Mouse (Mus musculus) stomach, postnatal 0 days (tissue): ENCODE measurements at regions not wholly inside any gene's neighbourhood (a gene's known extent, or its start where the extent isn't known, plus 50 kb on each side); places are given as distances from the start of the nearest gene placed in this dataset.

Experiments
- ATAC-seq: fragments of 200-750 bp; cut with Nextera tagmentation; 2 replicates; pipeline ENCODE4 v1.8.0; 2017; ENCODE audit not compliant: low FRiP score, low TSS enrichment
- DNase-seq: peaks from one replicate; pipeline ENCODE4 v3.0.0-alpha.2; 2016; ENCODE audit warnings: low spot score
- H3K27ac ChIP-seq: fragments of 300-500 bp; sonication (generic); replicated peaks from 2 replicates; pipeline ENCODE4 v1.5.1; 2014; ENCODE audit warnings: mild to moderate bottlenecking, control low read depth
- H3K27me3 ChIP-seq: fragments of 300-500 bp; sonication (generic); 2 replicates; pipeline ENCODE4 v1.6.1; 2014; ENCODE audit warnings: low read length; ENCODE audit not compliant: control insufficient read depth, insufficient read depth
- H3K36me3 ChIP-seq: fragments of 300-500 bp; sonication (generic); 2 replicates; pipeline ENCODE4 v1.6.1; 2014; ENCODE audit warnings: low read length, mixed read lengths; ENCODE audit not compliant: control insufficient read depth, insufficient read depth
- H3K4me1 ChIP-seq: fragments of 300-500 bp; sonication (generic); replicated peaks from 2 replicates; pipeline ENCODE4 v1.6.1; 2014; ENCODE audit warnings: antibody characterized with exemption; ENCODE audit not compliant: control insufficient read depth, insufficient read depth
- H3K4me2 ChIP-seq: fragments of 300-500 bp; sonication (generic); replicated peaks from 2 replicates; pipeline ENCODE4 v1.6.1; 2014; ENCODE audit warnings: low read depth, mild to moderate bottlenecking, control low read depth, moderate library complexity
- H3K4me3 ChIP-seq: fragments of 300-500 bp; sonication (generic); 2 replicates; pipeline ENCODE4 v1.5.1; 2014; ENCODE audit warnings: low read depth, low read length, control low read depth
- H3K9ac ChIP-seq: fragments of 300-500 bp; sonication (generic); 2 replicates; pipeline ENCODE4 v1.6.1; 2014; ENCODE audit warnings: mild to moderate bottlenecking, low read length, control low read depth, mixed read lengths
- H3K9me3 ChIP-seq: fragments of 300-500 bp; sonication (generic); 2 replicates; pipeline ENCODE4 v1.6.1; 2016; ENCODE audit warnings: low read length; ENCODE audit not compliant: control insufficient read depth
- CTCF ChIP-seq: IDR thresholded peaks from 2 replicates; pipeline ENCODE4 v1.5.1; 2016; ENCODE audit warnings: antibody characterized with exemption, low read depth, mild to moderate bottlenecking, moderate library complexity
- EP300 ChIP-seq: optimal IDR thresholded peaks from 2 replicates; pipeline ENCODE3; 2016; ENCODE audit warnings: antibody characterized with exemption
- WGBS: fragments of 180-500 bp; shearing (Covaris S2); extraction: QIAGEN DNeasy Blood & Tissue Kit; methylation state at CpG from one replicate; pipeline ENCODE4 v1.1.7; 2014; 5-methylcytosine and 5-hydroxymethylcytosine counted together

DNA sequence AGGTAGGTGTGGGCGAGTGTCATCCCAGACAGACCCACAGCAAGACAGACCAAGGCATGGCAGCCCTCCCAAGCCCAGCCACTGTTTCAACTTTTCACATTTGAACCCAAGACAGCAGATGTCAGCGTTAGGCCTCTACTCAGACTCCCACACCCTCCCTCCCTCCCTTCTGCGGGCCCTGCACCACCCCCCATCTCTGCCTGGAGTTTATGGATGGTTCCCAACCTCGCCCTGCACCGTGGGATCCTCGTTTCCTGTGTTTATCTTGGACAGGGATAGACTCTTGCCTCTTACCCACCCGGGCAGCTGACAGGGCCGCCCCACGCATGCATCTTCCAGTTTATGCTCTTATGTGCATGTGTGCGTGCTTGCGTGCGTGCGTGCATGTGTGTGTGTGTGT, 85.2 kb upstream of the Zbtb40 start:
- peak; percentile 40 for DNase-seq
- H3K9ac ChIP-seq = no peak overlapping the region
- no peak overlapping the region for H3K4me3 ChIP-seq
- peak; percentile 53; the same call in 1 of the 2 replicates for ATAC-seq
- no peaks in the 10 kb centered on the region for H3K36me3 ChIP-seq
- no peak overlapping the region for H3K4me2 ChIP-seq
- TF ChIP-seq EP300 (no peak), CTCF (no peak)
- H3K27ac ChIP-seq = no peak overlapping the region
- WGBS = 19% methylated on average over 12 of the region's 13 CpGs
- no peaks in the 10 kb centered on the region for H3K9me3 ChIP-seq
- no peaks in the 10 kb centered on the region for H3K27me3 ChIP-seq
- H3K4me1 ChIP-seq = no peaks in the 10 kb centered on the region

DNA sequence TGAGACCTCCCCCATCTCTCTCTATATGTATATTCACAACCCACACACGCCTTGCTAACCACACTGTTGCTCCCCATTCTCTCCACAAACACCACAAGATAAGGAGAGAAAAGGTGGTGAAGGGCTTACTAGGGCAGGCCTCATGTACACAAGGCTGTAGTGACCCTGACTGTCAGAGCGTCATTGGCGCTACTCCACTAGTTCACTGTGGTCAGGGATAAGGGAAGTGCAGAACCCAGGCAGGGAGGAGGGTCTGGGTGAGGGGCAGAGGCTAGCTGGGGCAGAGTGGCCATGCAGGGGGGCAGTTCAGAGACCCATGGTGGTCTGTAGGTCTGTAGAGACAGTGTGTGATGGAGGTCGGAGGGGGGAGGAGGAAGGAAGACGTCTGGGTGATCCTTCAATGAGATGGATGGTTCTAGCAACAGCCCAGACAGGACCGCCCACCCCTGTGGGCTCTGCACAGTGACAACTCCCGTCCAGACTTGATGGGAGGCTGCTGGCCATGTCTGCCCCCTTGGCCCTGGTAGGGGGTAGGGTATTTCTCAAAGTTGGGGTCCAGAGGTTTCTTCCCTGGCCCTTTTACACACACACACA, 82.1 kb upstream of the Zbtb40 start:
- Histone ChIP-seq H3K27me3 (no peaks in the 10 kb centered on the region), H3K9me3 (no peaks in the 10 kb centered on the region), H3K27ac (no peak overlapping the region), H3K4me2 (no peak overlapping the region), H3K4me1 (no peaks in the 10 kb centered on the region), H3K36me3 (no peaks in the 10 kb centered on the region), H3K9ac (no peak overlapping the region), H3K4me3 (no peak overlapping the region)
- 39% methylated on average over 7 of the region's 7 CpGs for WGBS
- no peak for TF ChIP-seq EP300
- no peak for TF ChIP-seq CTCF
- DNase-seq (no peak), ATAC-seq (no peak)

DNA sequence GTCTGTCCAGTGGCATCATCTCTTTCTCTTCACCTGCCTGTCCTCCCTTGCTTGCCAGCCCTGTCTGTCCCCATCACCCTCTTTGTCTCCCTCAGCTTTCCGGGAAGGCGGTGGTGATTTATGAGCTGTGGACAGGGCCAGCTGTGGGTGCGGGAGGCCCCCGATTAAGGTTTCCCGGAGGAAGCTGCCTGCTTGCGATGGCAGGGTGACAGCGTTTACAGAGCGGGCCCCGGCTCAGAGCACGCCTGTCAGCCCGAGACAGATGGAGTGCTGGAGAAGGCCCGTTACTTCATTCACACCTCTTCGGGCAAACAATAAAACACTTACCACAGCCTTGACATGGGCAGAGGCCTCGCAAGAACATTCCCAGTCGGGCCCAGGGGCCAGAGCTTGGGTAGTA, 79.6 kb upstream of the Zbtb40 start:
- TF ChIP-seq EP300 (no peak), CTCF (no peak)
- no peak overlapping the region for H3K4me3 ChIP-seq
- H3K27me3 ChIP-seq = no peaks in the 10 kb centered on the region
- no peaks in the 10 kb centered on the region for H3K9me3 ChIP-seq
- DNase-seq (no peak), ATAC-seq (no peak)
- H3K36me3 ChIP-seq = no peaks in the 10 kb centered on the region
- H3K9ac ChIP-seq = no peak overlapping the region
- H3K27ac ChIP-seq = no peak overlapping the region
- H3K4me2 ChIP-seq = no peak overlapping the region
- 12% methylated on average over 15 of the region's 15 CpGs for WGBS
- no peaks in the 10 kb centered on the region for H3K4me1 ChIP-seq

DNA sequence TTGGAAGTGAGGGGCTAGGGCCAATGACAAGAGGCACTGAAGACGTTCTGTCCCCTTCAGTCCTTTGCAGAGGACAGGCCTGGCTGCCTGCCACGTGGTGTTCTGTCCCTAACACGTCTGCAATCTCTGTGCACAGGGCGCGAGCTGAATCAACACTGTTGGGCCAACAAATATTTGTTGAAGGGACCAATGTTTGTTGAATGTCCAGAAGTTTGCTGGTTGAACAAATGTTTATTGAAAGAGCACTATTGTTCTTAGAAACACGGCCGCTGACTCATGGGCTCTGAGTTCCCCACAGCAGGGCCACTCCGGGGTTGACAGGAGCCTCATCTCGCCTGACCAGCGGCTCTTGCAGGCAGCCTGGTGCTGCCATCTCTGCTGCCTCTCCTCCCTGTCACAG, 73.1 kb upstream of the Zbtb40 start:
- H3K27ac ChIP-seq = 0 out of 2 replicates have a peak overlapping the region, but pooled peaks have one; percentile 35
- 39% methylated on average over 10 of the region's 10 CpGs for WGBS
- TF ChIP-seq EP300 (no peak), CTCF (no peak)

DNA sequence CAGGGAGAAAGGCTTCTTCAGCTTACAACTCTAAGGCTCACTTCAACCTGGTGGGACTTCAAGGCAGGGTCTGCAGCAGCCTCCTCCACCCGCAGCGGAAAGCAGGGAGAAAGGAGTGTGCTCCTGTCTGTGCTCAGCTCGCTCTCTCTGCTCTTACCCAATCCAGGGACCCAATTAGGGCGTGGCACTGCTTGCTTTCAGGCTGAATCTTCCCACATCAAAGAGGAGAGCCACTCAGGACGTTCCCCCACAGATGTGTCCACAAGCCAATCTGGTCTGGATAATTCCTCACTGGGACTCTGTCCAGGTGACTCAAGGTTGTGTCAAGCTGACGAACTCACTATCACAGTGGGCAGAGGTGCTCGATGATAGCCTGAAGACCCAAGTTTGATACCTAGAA, 72.0 kb upstream of the Zbtb40 start:
- H3K36me3 ChIP-seq = no peaks in the 10 kb centered on the region
- no peak overlapping the region for H3K4me2 ChIP-seq
- TF ChIP-seq CTCF (no peak), EP300 (no peak)
- WGBS = 47% methylated on average over 7 of the region's 7 CpGs
- DNase-seq (peak; percentile 35), ATAC-seq (peak; percentile 27; the same call in 1 of the 2 replicates)
- no peak overlapping the region for H3K9ac ChIP-seq
- peak overlapping the region; percentile 35 for H3K27ac ChIP-seq
- H3K4me3 ChIP-seq = no peak overlapping the region
- no peaks in the 10 kb centered on the region for H3K27me3 ChIP-seq
- H3K9me3 ChIP-seq = no peaks in the 10 kb centered on the region
- no peaks in the 10 kb centered on the region for H3K4me1 ChIP-seq

More for the DNA sequence above, 73.1 kb upstream of the Zbtb40 start:
- Histone ChIP-seq H3K4me1 (no peaks in the 10 kb centered on the region), H3K27me3 (no peaks in the 10 kb centered on the region), H3K36me3 (no peaks in the 10 kb centered on the region), H3K4me3 (no peak overlapping the region), H3K9ac (no peak overlapping the region), H3K9me3 (no peaks in the 10 kb centered on the region), H3K4me2 (no peak overlapping the region)
- DNase-seq (peak; percentile 85), ATAC-seq (peak; percentile 86)

DNA sequence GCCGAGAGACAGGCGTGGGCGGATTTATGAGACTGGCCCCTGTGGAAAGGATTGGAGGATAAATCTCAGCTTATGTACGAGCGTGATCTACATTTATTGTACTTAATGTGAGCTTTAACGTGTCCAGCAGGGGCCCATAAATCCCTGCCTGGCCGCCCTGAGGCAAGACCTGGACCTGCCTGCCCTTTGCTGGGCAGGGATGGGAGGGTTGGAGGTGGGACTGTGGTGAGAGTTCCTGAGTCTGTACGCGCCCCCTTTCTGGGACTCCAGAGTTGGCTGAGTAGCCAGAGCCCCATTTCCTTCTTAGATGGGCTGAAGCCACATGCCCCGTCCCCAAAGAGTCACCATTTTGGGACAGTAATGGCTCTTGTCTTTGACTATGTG, 69.7 kb upstream of the Zbtb40 start:
- H3K27me3 ChIP-seq = no peaks in the 10 kb centered on the region
- peak; percentile 33 for ATAC-seq
- DNase-seq = no peak
- peak overlapping the region; percentile 13; the same call in 1 of the 2 replicates for H3K9ac ChIP-seq
- H3K36me3 ChIP-seq = no peaks in the 10 kb centered on the region
- H3K27ac ChIP-seq = 0 out of 2 replicates have a peak overlapping the region, but pooled peaks have one; percentile 35
- no peaks in the 10 kb centered on the region for H3K9me3 ChIP-seq
- H3K4me3 ChIP-seq = peak overlapping the region; percentile 28
- TF ChIP-seq EP300 = no peak
- TF ChIP-seq CTCF = peak; percentile 17; the same call in 1 of the 2 replicates
- H3K4me2 ChIP-seq = peak overlapping the region; percentile 57
- no peaks in the 10 kb centered on the region for H3K4me1 ChIP-seq
- WGBS = 15% methylated on average over 10 of the region's 10 CpGs
